Mouse (Mus musculus) heart, embryonic 11.5 days (tissue): ENCODE measurements around the gene Rbms1. TPM values are rescaled to one million over a fixed set of nuclear protein-coding genes. Genes with fewer than 3 reads are reported as not detected.

Source experiments
- ATAC-seq: fragments of 200-750 bp; cut with Nextera tagmentation; replicated peaks from 2 replicates; pipeline ENCODE4 v1.8.0; 2017; ENCODE audit warnings: moderate library complexity; ENCODE audit not compliant: insufficient number of reproducible peaks, low FRiP score, low TSS enrichment
- H3K27ac ChIP-seq: fragments of 300-500 bp; sonication (generic); 2 replicates; pipeline ENCODE4 v1.5.1; 2014; ENCODE audit warnings: mild to moderate bottlenecking, low read depth, low read length
- H3K27me3 ChIP-seq: fragments of 300-500 bp; sonication (generic); 2 replicates; pipeline ENCODE4 v1.6.1; 2014; ENCODE audit warnings: mild to moderate bottlenecking, low read length, mixed read lengths; ENCODE audit not compliant: control insufficient read depth, insufficient read depth
- H3K36me3 ChIP-seq: fragments of 300-500 bp; sonication (generic); 2 replicates; pipeline ENCODE4 v1.6.1; 2014; ENCODE audit warnings: mild to moderate bottlenecking, low read length, moderate library complexity, mixed read lengths; ENCODE audit not compliant: control insufficient read depth, insufficient read depth
- H3K4me1 ChIP-seq: fragments of 300-500 bp; sonication (generic); 2 replicates; pipeline ENCODE4 v1.6.1; 2014; ENCODE audit warnings: low read length; ENCODE audit not compliant: control insufficient read depth, insufficient read depth
- H3K4me2 ChIP-seq: fragments of 300-500 bp; sonication (generic); 2 replicates; pipeline ENCODE4 v1.6.1; 2014; ENCODE audit warnings: mild to moderate bottlenecking, moderate library complexity
- H3K4me3 ChIP-seq: fragments of 300-500 bp; sonication (generic); 2 replicates; pipeline ENCODE4 v1.5.1; 2014; ENCODE audit warnings: low read depth, low read length
- H3K9ac ChIP-seq: fragments of 300-500 bp; sonication (generic); 2 replicates; pipeline ENCODE4 v1.6.1; 2014; ENCODE audit warnings: mild to moderate bottlenecking, low read depth, low read length, moderate library complexity
- H3K9me3 ChIP-seq: fragments of 300-500 bp; sonication (generic); replicated peaks from 2 replicates; pipeline ENCODE4 v1.6.1; 2016; ENCODE audit warnings: low read length; ENCODE audit not compliant: control insufficient read depth
- WGBS: fragments of 180-500 bp; shearing (Covaris S2); extraction: QIAGEN DNeasy Blood & Tissue Kit; methylation state at CpG from one replicate; pipeline ENCODE4 v1.1.7; 2014; ENCODE audit not compliant: insufficient replicate concordance; 5-methylcytosine and 5-hydroxymethylcytosine counted together
- polyA plus RNA-seq: library from polyadenylated mRNA; unstranded; fragments of >200 nt; fragmentation: Nextera tagmentation; extraction: Ambion mirVana; gene quantifications from 2 replicates; pipeline ENCODE4 v1.2.1, GENCODE M21; 2014

Rbms1 gene
- polyA plus RNA-seq, 1 experiment from 2014 or later = 121 TPM

GRCm38 (mm10) chr2:60923756-60924544 lies 39.0 kb downstream of the Rbms1 start:
- Histone ChIP-seq H3K27me3 (no peaks in the 10 kb centered on the region), H3K9me3 (no peaks in the 10 kb centered on the region), H3K9ac (no peak overlapping the region), H3K4me2 (no peak overlapping the region), H3K4me1 (peaks cover 52% of the 10 kb centered on the region), H3K36me3 (no peaks in the 10 kb centered on the region), H3K27ac (0 out of 2 replicates have a peak overlapping the region, but pooled peaks have one; percentile 22), H3K4me3 (no peak overlapping the region)
- no peak for ATAC-seq
- 45% methylated on average over 11 of the region's 11 CpGs for WGBS

- Histone ChIP-seq H3K36me3 (no peaks in the 10 kb centered on the region), H3K9me3 (no peaks in the 10 kb centered on the region), H3K27me3 (no peaks in the 10 kb centered on the region), H3K9ac (no peak overlapping the region), H3K4me3 (no peak overlapping the region), H3K4me2 (no peak overlapping the region), H3K27ac (peak overlapping the region; percentile 54; the same call in 1 of the 2 replicates), H3K4me1 (peaks cover 55% of the 10 kb centered on the region)
- 45% methylated on average over 6 of the region's 6 CpGs for WGBS
- no peak for ATAC-seq
Measured at GRCm38 (mm10) chr2:60923111-60923510, 39.9 kb downstream of the Rbms1 start.

GRCm38 (mm10) chr2:60922351-60922750 lies 40.6 kb downstream of the Rbms1 start:
- Histone ChIP-seq H3K36me3 (no peaks in the 10 kb centered on the region), H3K9me3 (no peaks in the 10 kb centered on the region), H3K4me1 (peaks cover 54% of the 10 kb centered on the region), H3K9ac (no peak overlapping the region), H3K27ac (peak overlapping the region; percentile 54; the same call in 1 of the 2 replicates), H3K4me3 (no peak overlapping the region), H3K4me2 (no peak overlapping the region), H3K27me3 (no peaks in the 10 kb centered on the region)
- 0 out of 2 replicates have a peak, but pooled peaks have one; percentile 55 for ATAC-seq
- 62% methylated on average over 5 of the region's 5 CpGs for WGBS

GRCm38 (mm10) chr2:60920076-60920475 lies 42.9 kb downstream of the Rbms1 start:
- ATAC-seq = no peak
- no peaks in the 10 kb centered on the region for H3K27me3 ChIP-seq
- 0 out of 2 replicates have a peak overlapping the region, but pooled peaks have one; percentile 22 for H3K27ac ChIP-seq
- no peak overlapping the region for H3K4me3 ChIP-seq
- H3K4me1 ChIP-seq = peaks cover 70% of the 10 kb centered on the region
- H3K9ac ChIP-seq = no peak overlapping the region
- no peaks in the 10 kb centered on the region for H3K9me3 ChIP-seq
- H3K4me2 ChIP-seq = no peak overlapping the region
- 4% methylated on average over 3 of the region's 3 CpGs for WGBS
- no peaks in the 10 kb centered on the region for H3K36me3 ChIP-seq

GRCm38 (mm10) chr2:60918401-60918800 lies 44.6 kb downstream of the Rbms1 start:
- WGBS = 70% methylated on average over 7 of the region's 7 CpGs
- peaks cover 58% of the 10 kb centered on the region for H3K4me1 ChIP-seq
- no peak for ATAC-seq
- peak overlapping the region; percentile 64 for H3K27ac ChIP-seq
- no peak overlapping the region for H3K9ac ChIP-seq
- no peaks in the 10 kb centered on the region for H3K9me3 ChIP-seq
- H3K4me3 ChIP-seq = no peak overlapping the region
- H3K27me3 ChIP-seq = no peaks in the 10 kb centered on the region
- no peaks in the 10 kb centered on the region for H3K36me3 ChIP-seq
- H3K4me2 ChIP-seq = no peak overlapping the region

GRCm38 (mm10) chr2:60914524-60915280 lies 48.3 kb downstream of the Rbms1 start:
- 59% methylated on average over 7 of the region's 7 CpGs for WGBS
- ATAC-seq = no peak
- no peak overlapping the region for H3K9ac ChIP-seq

GRCm38 (mm10) chr2:60913281-60913680 lies 49.7 kb downstream of the Rbms1 start:
- 45% methylated on average over 3 of the region's 3 CpGs for WGBS
- H3K27me3 ChIP-seq = no peaks in the 10 kb centered on the region
- H3K4me2 ChIP-seq = no peak overlapping the region
- no peak overlapping the region for H3K27ac ChIP-seq
- no peak overlapping the region for H3K4me3 ChIP-seq
- H3K4me1 ChIP-seq = peaks cover 46% of the 10 kb centered on the region
- no peaks in the 10 kb centered on the region for H3K36me3 ChIP-seq
- no peak for ATAC-seq
- H3K9me3 ChIP-seq = no peaks in the 10 kb centered on the region
- no peak overlapping the region for H3K9ac ChIP-seq

More at GRCm38 (mm10) chr2:60914524-60915280, 48.3 kb downstream of the Rbms1 start:
- Histone ChIP-seq H3K27me3 (no peaks in the 10 kb centered on the region), H3K27ac (no peak overlapping the region), H3K9me3 (no peaks in the 10 kb centered on the region), H3K4me2 (no peak overlapping the region), H3K4me3 (no peak overlapping the region), H3K4me1 (peaks cover 57% of the 10 kb centered on the region), H3K36me3 (no peaks in the 10 kb centered on the region)

- 76% methylated on average over 8 of the region's 8 CpGs for WGBS
- ATAC-seq = no peak
- no peaks in the 10 kb centered on the region for H3K9me3 ChIP-seq
- H3K9ac ChIP-seq = no peak overlapping the region
- H3K27ac ChIP-seq = no peak overlapping the region
- H3K36me3 ChIP-seq = no peaks in the 10 kb centered on the region
- H3K4me1 ChIP-seq = peaks cover 54% of the 10 kb centered on the region
- no peak overlapping the region for H3K4me3 ChIP-seq
- H3K27me3 ChIP-seq = no peaks in the 10 kb centered on the region
- no peak overlapping the region for H3K4me2 ChIP-seq
Measured at GRCm38 (mm10) chr2:60911716-60912115, 51.3 kb downstream of the Rbms1 start.
